Mouse (Mus musculus): ENCODE measurements at regions not wholly inside any gene's neighbourhood (a gene's known extent, or its start where the extent isn't known, plus 50 kb on each side); places are given as distances from the start of the nearest gene placed in this dataset.

DNA sequence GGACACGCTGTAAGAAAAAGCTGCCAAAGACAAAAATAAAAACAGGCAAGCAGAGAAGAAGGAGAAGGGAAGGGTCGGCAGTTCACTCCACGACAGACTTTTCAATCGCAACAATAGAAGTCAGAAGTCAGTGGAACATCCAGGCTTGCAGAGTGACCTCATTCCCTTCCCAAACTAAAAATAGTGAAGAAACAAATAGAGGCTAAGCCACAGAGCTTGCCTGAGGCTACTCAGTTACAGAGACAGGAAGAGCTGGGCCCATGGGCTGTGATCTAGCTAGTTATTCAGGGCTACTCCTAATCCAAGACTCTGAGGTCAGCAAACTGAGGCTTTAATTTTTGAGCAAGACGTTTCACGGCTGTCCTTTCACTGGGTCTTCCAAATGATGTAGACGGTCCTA, 165.9 kb upstream of the Irf2bp2 start:
- no peak overlapping the region for H3K9ac ChIP-seq (ENCODE audit: low read length)
- H3K27ac ChIP-seq (replicated peaks; ENCODE audit: low read depth, low read length): no peak overlapping the region

DNA sequence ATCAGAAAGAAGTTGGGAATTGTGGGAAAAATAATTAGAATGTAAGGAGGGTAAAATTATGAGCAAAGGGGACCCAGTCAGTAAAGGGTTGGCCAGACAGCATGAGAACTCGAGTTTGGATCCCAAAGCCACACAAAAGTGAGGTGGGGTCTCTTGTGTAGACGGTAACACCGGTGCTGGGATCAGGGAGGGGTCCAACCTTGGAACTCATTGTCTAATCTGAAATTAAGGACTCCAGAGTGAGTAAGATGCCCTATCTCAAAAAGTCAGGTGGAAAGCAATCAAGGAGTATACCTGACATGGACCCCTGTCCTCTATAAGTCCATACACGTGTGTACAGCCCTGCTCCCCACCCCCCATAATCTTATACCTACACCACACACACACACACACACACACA, 165.2 kb upstream of the Irf2bp2 start:
- Histone ChIP-seq H3K27me3 (ENCODE audit: control insufficient read depth, insufficient read depth, low read length) (no peaks in the 10 kb centered on the region), H3K9me3 (ENCODE audit: control insufficient read depth, low read length) (no peaks in the 10 kb centered on the region), H3K4me2 (ENCODE audit: low read depth, severe bottlenecking) (no peak overlapping the region), H3K4me1 (ENCODE audit: control insufficient read depth, insufficient read depth, low read length) (no peaks in the 10 kb centered on the region), H3K4me3 (ENCODE audit: low read depth, low read length) (no peak overlapping the region), H3K9ac (ENCODE audit: low read length) (no peak overlapping the region), H3K36me3 (ENCODE audit: control insufficient read depth, insufficient read depth, low read length) (no peaks in the 10 kb centered on the region), H3K27ac (replicated peaks; ENCODE audit: low read depth, low read length) (no peak overlapping the region)
- 83% methylated on average over 4 of the region's 4 CpGs for WGBS
- no peak for DNase-seq (ENCODE audit: low spot score)
- no peak for ATAC-seq (ENCODE audit: insufficient number of reproducible peaks, low FRiP score, low TSS enrichment, low read depth)

More for the DNA sequence above, 165.9 kb upstream of the Irf2bp2 start:
- no peaks in the 10 kb centered on the region for H3K36me3 ChIP-seq (ENCODE audit: control insufficient read depth, insufficient read depth, low read length)
- no peaks in the 10 kb centered on the region for H3K27me3 ChIP-seq (ENCODE audit: control insufficient read depth, insufficient read depth, low read length)
- H3K4me2 ChIP-seq (ENCODE audit: low read depth, severe bottlenecking): no peak overlapping the region
- H3K4me1 ChIP-seq (ENCODE audit: control insufficient read depth, insufficient read depth, low read length): no peaks in the 10 kb centered on the region
- H3K9me3 ChIP-seq (ENCODE audit: control insufficient read depth, low read length): no peaks in the 10 kb centered on the region
- H3K4me3 ChIP-seq (ENCODE audit: low read depth, low read length): no peak overlapping the region
- 88% methylated on average over 7 of the region's 7 CpGs for WGBS
- ATAC-seq (ENCODE audit: insufficient number of reproducible peaks, low FRiP score, low TSS enrichment, low read depth) (no peak), DNase-seq (ENCODE audit: low spot score) (no peak)

DNA sequence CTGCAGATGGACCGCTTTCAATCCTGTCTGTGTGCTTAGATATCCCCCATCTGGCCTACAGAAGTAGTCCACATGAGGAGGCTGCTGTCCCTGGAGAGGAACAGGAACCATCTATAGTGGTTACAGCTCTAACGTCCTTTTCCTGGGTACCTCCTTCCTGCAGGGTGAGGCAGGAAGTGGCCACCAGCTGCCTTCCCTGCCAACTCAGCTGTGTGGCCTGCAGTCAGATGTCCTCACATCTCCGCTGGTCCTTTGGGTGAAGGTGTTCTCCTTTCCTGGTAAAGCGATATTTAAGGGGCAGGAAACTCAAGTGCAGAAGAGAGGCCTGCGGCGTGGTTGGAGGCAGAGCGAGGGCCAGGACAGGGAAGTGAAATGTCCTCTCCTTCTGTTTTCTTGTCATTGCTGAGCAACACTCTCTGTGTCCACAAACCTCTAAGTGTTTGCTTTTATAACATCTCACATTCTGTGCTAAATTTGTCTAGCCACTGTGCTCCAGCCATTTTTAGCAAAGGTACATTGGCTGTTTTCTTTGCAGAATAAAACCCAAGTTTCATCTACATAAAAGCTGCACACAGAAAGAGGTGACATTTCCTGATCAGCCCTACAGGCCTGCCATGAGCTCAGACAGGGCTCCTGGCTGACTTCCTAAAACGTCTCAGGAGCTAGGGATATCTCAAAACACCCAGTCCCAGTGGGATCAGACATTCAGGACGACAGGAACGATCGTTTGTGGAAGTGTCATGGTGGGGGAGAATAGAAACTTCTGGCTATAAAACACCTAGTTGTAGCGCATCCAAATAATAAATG, 164.4 kb upstream of the Irf2bp2 start:
- no peaks in the 10 kb centered on the region for H3K27me3 ChIP-seq (ENCODE audit: control insufficient read depth, insufficient read depth, low read length)
- H3K27ac ChIP-seq (replicated peaks; ENCODE audit: low read depth, low read length): no peak overlapping the region
- no peaks in the 10 kb centered on the region for H3K9me3 ChIP-seq (ENCODE audit: control insufficient read depth, low read length)
- no peak for DNase-seq (ENCODE audit: low spot score)
- H3K4me3 ChIP-seq (ENCODE audit: low read depth, low read length): no peak overlapping the region
- H3K4me2 ChIP-seq (ENCODE audit: low read depth, severe bottlenecking): no peak overlapping the region
- WGBS: 79% methylated on average over 12 of the region's 12 CpGs
- H3K36me3 ChIP-seq (ENCODE audit: control insufficient read depth, insufficient read depth, low read length): no peaks in the 10 kb centered on the region
- H3K4me1 ChIP-seq (ENCODE audit: control insufficient read depth, insufficient read depth, low read length): no peaks in the 10 kb centered on the region
- ATAC-seq (ENCODE audit: insufficient number of reproducible peaks, low FRiP score, low TSS enrichment, low read depth): no peak
- no peak overlapping the region for H3K9ac ChIP-seq (ENCODE audit: low read length)

DNA sequence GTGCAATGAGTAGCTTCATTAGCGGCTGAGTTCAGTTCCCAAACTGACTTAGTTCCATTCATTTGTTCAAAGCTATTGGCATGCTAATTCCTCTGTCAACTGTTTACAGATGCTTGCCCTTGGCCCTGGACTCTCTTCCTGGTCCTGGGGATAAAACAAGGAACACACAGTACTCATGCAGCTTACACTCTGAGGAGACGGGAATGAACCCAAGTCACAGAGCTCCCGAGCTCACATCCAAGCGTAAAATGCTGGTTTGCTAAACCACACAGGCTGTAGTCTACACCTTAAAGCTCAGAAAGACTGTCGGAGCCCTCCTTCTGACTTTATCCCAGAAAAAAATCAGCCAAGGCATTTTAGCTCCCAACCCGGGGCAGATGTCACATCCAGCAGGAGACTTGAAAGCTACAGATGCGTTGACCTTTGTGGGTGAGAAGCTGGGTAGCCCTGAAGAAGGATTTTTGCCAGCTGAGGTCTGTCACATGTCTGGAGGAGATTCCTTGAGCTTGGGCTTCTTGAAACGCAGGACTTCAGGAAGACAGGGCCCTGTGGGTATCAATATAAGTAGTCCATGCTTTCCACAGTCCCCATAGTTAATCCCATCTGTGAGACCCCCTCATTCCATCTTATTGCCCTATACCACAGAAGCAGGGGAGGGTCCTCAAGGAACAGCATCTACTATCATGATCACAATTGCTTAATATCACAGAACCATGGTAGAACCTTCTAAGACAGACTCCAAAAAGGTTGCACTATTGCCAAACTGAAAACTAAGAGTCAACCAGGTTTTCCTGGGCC, 162.7 kb upstream of the Irf2bp2 start:
- H3K9ac ChIP-seq (ENCODE audit: low read length): no peak overlapping the region
- ATAC-seq (ENCODE audit: insufficient number of reproducible peaks, low FRiP score, low TSS enrichment, low read depth): no peak
- H3K4me1 ChIP-seq (ENCODE audit: control insufficient read depth, insufficient read depth, low read length): peaks cover 2% of the 10 kb centered on the region; the same call in 1 of the 2 replicates
- H3K4me3 ChIP-seq (ENCODE audit: low read depth, low read length): no peak overlapping the region
- H3K9me3 ChIP-seq (ENCODE audit: control insufficient read depth, low read length): no peaks in the 10 kb centered on the region
- 85% methylated on average over 8 of the region's 8 CpGs for WGBS
- H3K27ac ChIP-seq (replicated peaks; ENCODE audit: low read depth, low read length): no peak overlapping the region
- no peak for DNase-seq (ENCODE audit: low spot score)
- H3K4me2 ChIP-seq (ENCODE audit: low read depth, severe bottlenecking): no peak overlapping the region
- no peaks in the 10 kb centered on the region for H3K27me3 ChIP-seq (ENCODE audit: control insufficient read depth, insufficient read depth, low read length)
- no peaks in the 10 kb centered on the region for H3K36me3 ChIP-seq (ENCODE audit: control insufficient read depth, insufficient read depth, low read length)

DNA sequence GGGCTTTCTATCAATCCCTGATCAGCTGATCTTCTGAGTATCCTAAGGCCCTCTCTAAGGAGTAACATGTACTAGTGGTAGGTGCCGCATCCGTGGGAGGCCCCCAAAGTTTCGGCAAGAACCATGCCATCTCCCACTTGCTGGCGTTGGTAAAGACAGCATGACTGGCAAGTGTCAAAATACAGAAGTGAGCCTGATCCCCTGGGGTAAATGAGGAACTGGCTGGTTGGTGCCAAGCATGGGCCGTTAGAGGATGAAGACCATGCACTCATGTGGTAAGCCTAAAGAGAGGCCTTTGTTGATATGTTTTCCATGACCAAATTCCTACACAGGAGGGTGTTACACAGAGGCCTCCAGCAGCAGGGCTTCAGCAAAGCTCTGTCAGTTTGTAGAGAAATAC, 161.9 kb upstream of the Irf2bp2 start:
- Histone ChIP-seq H3K9me3 (ENCODE audit: control insufficient read depth, low read length) (no peaks in the 10 kb centered on the region), H3K27ac (replicated peaks; ENCODE audit: low read depth, low read length) (no peak overlapping the region), H3K4me3 (ENCODE audit: low read depth, low read length) (no peak overlapping the region), H3K36me3 (ENCODE audit: control insufficient read depth, insufficient read depth, low read length) (no peaks in the 10 kb centered on the region), H3K27me3 (ENCODE audit: control insufficient read depth, insufficient read depth, low read length) (no peaks in the 10 kb centered on the region), H3K4me1 (ENCODE audit: control insufficient read depth, insufficient read depth, low read length) (peaks cover 6% of the 10 kb centered on the region; the same call in 1 of the 2 replicates), H3K4me2 (ENCODE audit: low read depth, severe bottlenecking) (no peak overlapping the region), H3K9ac (ENCODE audit: low read length) (no peak overlapping the region)
- WGBS: 96% methylated on average over 5 of the region's 5 CpGs
- no peak for DNase-seq (ENCODE audit: low spot score)
- no peak for ATAC-seq (ENCODE audit: insufficient number of reproducible peaks, low FRiP score, low TSS enrichment, low read depth)

DNA sequence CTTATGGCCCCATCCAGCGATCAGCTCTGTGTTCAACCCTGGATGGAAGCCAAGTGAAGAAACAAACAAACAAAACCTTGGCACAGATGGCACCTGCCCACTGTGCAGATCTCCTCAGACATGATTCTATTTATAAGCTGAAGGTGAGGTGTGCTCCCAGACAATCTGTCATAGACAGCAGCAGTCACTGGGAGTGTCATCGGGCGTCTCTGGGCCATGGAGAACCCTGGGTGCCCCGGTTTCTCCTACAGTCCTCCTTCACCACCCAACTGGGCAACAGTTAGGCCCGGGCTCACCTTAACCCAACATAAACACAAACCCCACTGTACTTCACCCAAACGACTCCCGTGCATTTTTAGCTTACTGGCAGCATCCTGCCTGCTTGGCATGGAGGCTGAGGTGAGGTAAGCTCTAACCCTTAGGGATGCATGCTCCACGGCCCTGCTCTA, 160.6 kb upstream of the Irf2bp2 start:
- no peak for ATAC-seq (ENCODE audit: insufficient number of reproducible peaks, low FRiP score, low TSS enrichment, low read depth)
- Histone ChIP-seq H3K36me3 (ENCODE audit: control insufficient read depth, insufficient read depth, low read length) (no peaks in the 10 kb centered on the region), H3K27ac (replicated peaks; ENCODE audit: low read depth, low read length) (no peak overlapping the region), H3K4me2 (ENCODE audit: low read depth, severe bottlenecking) (no peak overlapping the region), H3K4me3 (ENCODE audit: low read depth, low read length) (no peak overlapping the region), H3K27me3 (ENCODE audit: control insufficient read depth, insufficient read depth, low read length) (no peaks in the 10 kb centered on the region), H3K4me1 (ENCODE audit: control insufficient read depth, insufficient read depth, low read length) (peaks cover 6% of the 10 kb centered on the region; the same call in 1 of the 2 replicates), H3K9me3 (ENCODE audit: control insufficient read depth, low read length) (no peaks in the 10 kb centered on the region), H3K9ac (ENCODE audit: low read length) (no peak overlapping the region)
- WGBS: 93% methylated on average over 8 of the region's 8 CpGs
- DNase-seq (ENCODE audit: low spot score): no peak

DNA sequence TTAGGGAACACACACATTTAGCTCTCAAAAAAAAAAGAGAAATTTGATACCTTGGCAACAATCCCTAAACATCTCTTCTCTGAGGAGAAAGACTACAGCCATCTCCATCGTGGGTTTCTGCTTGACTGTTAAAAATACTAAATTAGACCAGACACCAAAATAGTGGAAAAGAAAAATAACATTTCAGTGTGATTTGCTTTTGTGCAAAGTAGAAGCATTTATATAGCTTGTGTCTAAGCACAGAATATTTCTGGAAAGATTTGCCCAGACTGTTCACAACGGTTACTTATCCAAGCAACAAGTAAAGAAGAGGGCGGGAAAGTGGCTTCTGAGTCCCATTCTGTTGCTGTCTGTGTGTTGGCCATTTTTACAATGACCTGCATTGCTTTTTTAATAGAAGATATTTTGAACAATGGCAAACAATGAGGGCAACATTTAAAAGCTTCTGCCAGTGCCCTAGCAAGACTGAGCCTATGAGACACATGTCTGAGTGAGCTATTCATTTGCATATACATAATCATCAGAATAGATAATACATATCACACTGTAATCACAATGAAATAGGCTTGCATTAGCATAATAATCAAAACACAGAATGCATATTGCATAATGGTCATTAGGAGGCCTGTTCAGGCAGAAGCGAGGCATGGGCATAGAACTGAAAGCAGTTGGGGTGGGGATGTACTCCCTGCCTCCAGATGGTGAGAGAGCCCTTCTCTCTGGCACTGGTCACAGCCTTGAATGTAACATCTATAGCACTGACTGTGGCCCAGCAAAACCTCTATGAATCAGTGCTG, 159.5 kb upstream of the Irf2bp2 start:
- H3K4me3 ChIP-seq (ENCODE audit: low read depth, low read length): no peak overlapping the region
- H3K4me2 ChIP-seq (ENCODE audit: low read depth, severe bottlenecking): no peak overlapping the region
- WGBS: 89% methylated on average over 4 of the region's 4 CpGs
- ATAC-seq (ENCODE audit: insufficient number of reproducible peaks, low FRiP score, low TSS enrichment, low read depth) (no peak), DNase-seq (ENCODE audit: low spot score) (no peak)
- H3K36me3 ChIP-seq (ENCODE audit: control insufficient read depth, insufficient read depth, low read length): no peaks in the 10 kb centered on the region
- H3K9ac ChIP-seq (ENCODE audit: low read length): no peak overlapping the region
- no peak overlapping the region for H3K27ac ChIP-seq (replicated peaks; ENCODE audit: low read depth, low read length)
- no peaks in the 10 kb centered on the region for H3K27me3 ChIP-seq (ENCODE audit: control insufficient read depth, insufficient read depth, low read length)
- H3K4me1 ChIP-seq (ENCODE audit: control insufficient read depth, insufficient read depth, low read length): peaks cover 6% of the 10 kb centered on the region; the same call in 1 of the 2 replicates
- no peaks in the 10 kb centered on the region for H3K9me3 ChIP-seq (ENCODE audit: control insufficient read depth, low read length)
